Mouse (Mus musculus): ENCODE measurements around the gene Akap2.

GRCm38 (mm10) chr4:57716735-57717134, 722 bp upstream of the Akap2 start:
- TF ChIP-seq MAX (IDR thresholded peaks at IDR 0.05; ENCODE audit: low read depth) (no peak), MYOD1 (IDR thresholded peaks at IDR 0.05; ENCODE audit: control insufficient read depth in 1 of 3, insufficient read length in 2 of 3, low read depth in 2 of 3) (no peak), SRF (IDR thresholded peaks at IDR 0.05; ENCODE audit: control insufficient read depth, insufficient read length, low read depth) (no peak)
